Mouse (Mus musculus) heart, embryonic 11.5 days (tissue): ENCODE results near the gene Prss53. TPM values are rescaled to one million over a fixed set of nuclear protein-coding genes. Genes with fewer than 3 reads are reported as not detected.

ENCODE experiments used
- ATAC-seq: fragments of 200-750 bp; cut with Nextera tagmentation; replicated peaks from 2 replicates; pipeline ENCODE4 v1.8.0; 2017; ENCODE audit warnings: moderate library complexity; ENCODE audit not compliant: insufficient number of reproducible peaks, low FRiP score, low TSS enrichment
- H3K27ac ChIP-seq: fragments of 300-500 bp; sonication (generic); 2 replicates; pipeline ENCODE4 v1.5.1; 2014; ENCODE audit warnings: mild to moderate bottlenecking, low read depth, low read length
- H3K27me3 ChIP-seq: fragments of 300-500 bp; sonication (generic); 2 replicates; pipeline ENCODE4 v1.6.1; 2014; ENCODE audit warnings: mild to moderate bottlenecking, low read length, mixed read lengths; ENCODE audit not compliant: control insufficient read depth, insufficient read depth
- H3K36me3 ChIP-seq: fragments of 300-500 bp; sonication (generic); 2 replicates; pipeline ENCODE4 v1.6.1; 2014; ENCODE audit warnings: mild to moderate bottlenecking, low read length, moderate library complexity, mixed read lengths; ENCODE audit not compliant: control insufficient read depth, insufficient read depth
- H3K4me1 ChIP-seq: fragments of 300-500 bp; sonication (generic); 2 replicates; pipeline ENCODE4 v1.6.1; 2014; ENCODE audit warnings: low read length; ENCODE audit not compliant: control insufficient read depth, insufficient read depth
- H3K4me2 ChIP-seq: fragments of 300-500 bp; sonication (generic); 2 replicates; pipeline ENCODE4 v1.6.1; 2014; ENCODE audit warnings: mild to moderate bottlenecking, moderate library complexity
- H3K4me3 ChIP-seq: fragments of 300-500 bp; sonication (generic); 2 replicates; pipeline ENCODE4 v1.5.1; 2014; ENCODE audit warnings: low read depth, low read length
- H3K9ac ChIP-seq: fragments of 300-500 bp; sonication (generic); 2 replicates; pipeline ENCODE4 v1.6.1; 2014; ENCODE audit warnings: mild to moderate bottlenecking, low read depth, low read length, moderate library complexity
- H3K9me3 ChIP-seq: fragments of 300-500 bp; sonication (generic); replicated peaks from 2 replicates; pipeline ENCODE4 v1.6.1; 2016; ENCODE audit warnings: low read length; ENCODE audit not compliant: control insufficient read depth
- WGBS: fragments of 180-500 bp; shearing (Covaris S2); extraction: QIAGEN DNeasy Blood & Tissue Kit; methylation state at CpG from one replicate; pipeline ENCODE4 v1.1.7; 2014; ENCODE audit not compliant: insufficient replicate concordance; 5-methylcytosine and 5-hydroxymethylcytosine counted together
- polyA plus RNA-seq: library from polyadenylated mRNA; unstranded; fragments of >200 nt; fragmentation: Nextera tagmentation; extraction: Ambion mirVana; gene quantifications from 2 replicates; pipeline ENCODE4 v1.2.1, GENCODE M21; 2014

The Prss53 gene
- polyA plus RNA-seq, 1 experiment from 2014 or later = 0.90 TPM

GRCm38 (mm10) chr7:127921516-127921915 is 30.7 kb upstream of the Prss53 start:
- H3K4me3 ChIP-seq = no peak overlapping the region
- no peak overlapping the region for H3K27ac ChIP-seq
- ATAC-seq = no peak
- 62% methylated on average over 8 of the region's 8 CpGs for WGBS
- no peak overlapping the region for H3K4me2 ChIP-seq
- no peak overlapping the region for H3K9ac ChIP-seq
- peaks cover 5% of the 10 kb centered on the region; the same call in 1 of the 2 replicates for H3K36me3 ChIP-seq
- no peaks in the 10 kb centered on the region for H3K9me3 ChIP-seq
- no peaks in the 10 kb centered on the region for H3K27me3 ChIP-seq
- H3K4me1 ChIP-seq = no peaks in the 10 kb centered on the region

- no peaks in the 10 kb centered on the region for H3K4me1 ChIP-seq
- H3K27me3 ChIP-seq = no peaks in the 10 kb centered on the region
- H3K4me2 ChIP-seq = no peak overlapping the region
- no peak overlapping the region for H3K9ac ChIP-seq
- no peak overlapping the region for H3K4me3 ChIP-seq
- H3K9me3 ChIP-seq = no peaks in the 10 kb centered on the region
- H3K27ac ChIP-seq = no peak overlapping the region
- no peak for ATAC-seq
- H3K36me3 ChIP-seq = peaks cover 5% of the 10 kb centered on the region; the same call in 1 of the 2 replicates
- WGBS = 76% methylated on average over 7 of the region's 7 CpGs
These were observed 28.5 kb upstream of the Prss53 start for GRCm38 (mm10) chr7:127919290-127919689.

- Histone ChIP-seq H3K27ac (no peak overlapping the region), H3K9me3 (no peaks in the 10 kb centered on the region), H3K4me1 (no peaks in the 10 kb centered on the region), H3K36me3 (peaks cover 5% of the 10 kb centered on the region; the same call in 1 of the 2 replicates), H3K9ac (no peak overlapping the region), H3K4me3 (no peak overlapping the region), H3K27me3 (no peaks in the 10 kb centered on the region), H3K4me2 (no peak overlapping the region)
- no peak for ATAC-seq
- 58% methylated on average over 3 of the region's 3 CpGs for WGBS
These were observed 27.4 kb upstream of the Prss53 start for GRCm38 (mm10) chr7:127918203-127918602.

- WGBS = 89% methylated on average over 12 of the region's 12 CpGs
- no peak for ATAC-seq
- Histone ChIP-seq H3K4me1 (no peaks in the 10 kb centered on the region), H3K4me2 (no peak overlapping the region), H3K4me3 (no peak overlapping the region), H3K27ac (no peak overlapping the region), H3K9ac (no peak overlapping the region), H3K36me3 (peaks cover 5% of the 10 kb centered on the region; the same call in 1 of the 2 replicates), H3K27me3 (no peaks in the 10 kb centered on the region), H3K9me3 (no peaks in the 10 kb centered on the region)
These were observed 24.5 kb upstream of the Prss53 start for GRCm38 (mm10) chr7:127915293-127915692.

- Histone ChIP-seq H3K9ac (peak overlapping the region; percentile 86), H3K27ac (0 out of 2 replicates have a peak overlapping the region, but pooled peaks have one; percentile 73), H3K4me2 (peak overlapping the region; percentile 81), H3K27me3 (no peaks in the 10 kb centered on the region), H3K9me3 (no peaks in the 10 kb centered on the region), H3K36me3 (peaks cover 23% of the 10 kb centered on the region), H3K4me3 (peak overlapping the region; percentile 99), H3K4me1 (no peaks in the 10 kb centered on the region)
- 10% methylated on average over 4 of the region's 4 CpGs for WGBS
- ATAC-seq = no peak
These were observed 22.2 kb upstream of the Prss53 start for GRCm38 (mm10) chr7:127912938-127913337.

- Histone ChIP-seq H3K9ac (peak within 1 kb of the TSS; percentile 86), H3K4me3 (peak within 1 kb of the TSS; percentile 99), H3K9me3 (no peaks in the 10 kb centered on the region), H3K27ac (peak within 1 kb of the TSS; percentile 73), H3K4me1 (no peaks in the 10 kb centered on the region), H3K36me3 (peaks cover 28% of the 10 kb centered on the region), H3K4me2 (peak within 1 kb of the TSS; percentile 81), H3K27me3 (no peaks in the 10 kb centered on the region)
- ATAC-seq = peak; percentile 91
- WGBS = under 1% methylated on average over 40 of the region's 40 CpGs
These were observed 21.6 kb upstream of the Prss53 start, which contains the start of gene Kat8 for GRCm38 (mm10) chr7:127912190-127912871. TSS of gene Kat8 (plus strand) at chr7:127912516.

GRCm38 (mm10) chr7:127908656-127909055 is 17.9 kb upstream of the Prss53 start:
- H3K9ac ChIP-seq = no peak overlapping the region
- 87% methylated on average over 4 of the region's 4 CpGs for WGBS
- no peak for ATAC-seq
- no peaks in the 10 kb centered on the region for H3K27me3 ChIP-seq
- peaks cover 7% of the 10 kb centered on the region for H3K4me1 ChIP-seq
- H3K4me2 ChIP-seq = no peak overlapping the region
- H3K27ac ChIP-seq = no peak overlapping the region
- no peak overlapping the region for H3K4me3 ChIP-seq
- peaks cover 36% of the 10 kb centered on the region for H3K36me3 ChIP-seq
- H3K9me3 ChIP-seq = no peaks in the 10 kb centered on the region

GRCm38 (mm10) chr7:127907939-127908338 is 17.2 kb upstream of the Prss53 start:
- Histone ChIP-seq H3K36me3 (peaks cover 36% of the 10 kb centered on the region), H3K27ac (no peak overlapping the region), H3K9me3 (no peaks in the 10 kb centered on the region), H3K4me3 (no peak overlapping the region), H3K4me2 (no peak overlapping the region), H3K4me1 (peaks cover 7% of the 10 kb centered on the region), H3K9ac (no peak overlapping the region), H3K27me3 (no peaks in the 10 kb centered on the region)
- 90% methylated on average over 12 of the region's 12 CpGs for WGBS
- no peak for ATAC-seq
